Mouse (Mus musculus) lung, embryonic 14.5 days (tissue): ENCODE measurements around the gene Cilp. TPM values are rescaled to one million over a fixed set of nuclear protein-coding genes. Genes with fewer than 3 reads are reported as not detected.

Experiments used
- ATAC-seq: fragments of 200-750 bp; cut with Nextera tagmentation; 2 replicates; pipeline ENCODE4 v1.8.0; 2017; ENCODE audit warnings: mild to moderate bottlenecking, moderate TSS enrichment, moderate library complexity; ENCODE audit not compliant: insufficient read depth
- DNase-seq: peaks from one replicate; pipeline ENCODE4 v3.0.0-alpha.2; 2015
- H3K27ac ChIP-seq: fragments of 300-500 bp; sonication (generic); 2 replicates; pipeline ENCODE4 v1.5.1; 2014; ENCODE audit warnings: low read depth, mild to moderate bottlenecking, moderate library complexity
- H3K27me3 ChIP-seq: fragments of 300-500 bp; sonication (generic); 2 replicates; pipeline ENCODE4 v1.6.1; 2014; ENCODE audit warnings: low read length, control low read depth; ENCODE audit not compliant: insufficient read depth
- H3K36me3 ChIP-seq: fragments of 300-500 bp; sonication (generic); 2 replicates; pipeline ENCODE4 v1.6.1; 2014; ENCODE audit warnings: control low read depth; ENCODE audit not compliant: insufficient read depth
- H3K4me1 ChIP-seq: fragments of 300-500 bp; sonication (generic); 2 replicates; pipeline ENCODE4 v1.6.1; 2014; ENCODE audit warnings: antibody characterized with exemption, control low read depth; ENCODE audit not compliant: insufficient read depth
- H3K4me2 ChIP-seq: fragments of 300-500 bp; sonication (generic); 2 replicates; pipeline ENCODE4 v1.6.1; 2014; ENCODE audit warnings: mild to moderate bottlenecking
- H3K4me3 ChIP-seq: fragments of 300-500 bp; sonication (generic); 2 replicates; pipeline ENCODE4 v1.5.1; 2014; ENCODE audit warnings: low read depth, low read length
- H3K9ac ChIP-seq: fragments of 300-500 bp; sonication (generic); 2 replicates; pipeline ENCODE4 v1.6.1; 2014
- H3K9me3 ChIP-seq: fragments of 300-500 bp; sonication (generic); 2 replicates; pipeline ENCODE4 v1.6.1; 2016; ENCODE audit warnings: low read depth, low read length, control low read depth
- CTCF ChIP-seq: IDR thresholded peaks from 2 replicates; pipeline ENCODE4 v1.5.1; 2016; ENCODE audit warnings: antibody characterized with exemption, low read depth
- WGBS: fragments of 180-500 bp; shearing (Covaris S2); extraction: QIAGEN DNeasy Blood & Tissue Kit; methylation state at CpG from one replicate; pipeline ENCODE4 v1.1.7; 2014; 5-methylcytosine and 5-hydroxymethylcytosine counted together
- polyA plus RNA-seq: library from polyadenylated mRNA; unstranded; fragments of >200 nt; fragmentation: Nextera tagmentation; extraction: Ambion mirVana; gene quantifications from 2 replicates; pipeline ENCODE4 v1.2.1, GENCODE M21; 2014

The Cilp gene
- polyA plus RNA-seq, 1 experiment from 2014 or later = not detected

DNA sequence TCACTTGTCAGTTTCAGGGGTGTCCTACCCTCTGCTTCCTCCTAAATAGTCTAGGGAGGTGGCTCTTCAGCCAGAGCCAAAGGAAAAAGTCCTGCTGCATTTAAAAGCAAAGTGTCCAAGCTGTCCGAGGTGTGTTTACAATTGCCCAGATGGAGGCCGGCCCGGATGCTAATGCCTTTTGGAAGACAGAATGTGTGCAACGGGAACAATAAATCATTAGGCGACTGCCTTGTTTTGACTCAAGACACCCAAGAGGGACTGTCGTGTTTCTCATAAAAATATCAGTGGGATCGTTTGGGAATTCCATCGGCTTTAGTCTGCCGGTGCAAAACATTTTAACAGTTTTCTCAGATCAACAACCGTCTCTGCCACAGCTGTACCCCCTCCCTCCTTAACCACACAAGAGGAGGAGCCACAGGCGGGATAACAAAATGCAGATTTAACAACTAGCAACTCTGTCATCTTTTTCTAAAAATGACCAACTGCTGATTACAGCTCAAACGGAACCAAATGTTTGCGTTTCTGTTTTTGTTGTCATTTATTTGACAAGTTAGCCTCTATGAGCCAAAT lies 26.7 kb upstream of the Cilp start:
- DNase-seq (peak; percentile 89), ATAC-seq (peak; percentile 80)
- Histone ChIP-seq H3K4me2 (peak overlapping the region; percentile 33; the same call in 1 of the 2 replicates), H3K27ac (peak overlapping the region; percentile 21; the same call in 1 of the 2 replicates), H3K9ac (no peak overlapping the region), H3K4me3 (no peak overlapping the region), H3K9me3 (no peaks in the 10 kb centered on the region), H3K4me1 (peaks cover 2% of the 10 kb centered on the region; the same call in 1 of the 2 replicates), H3K36me3 (0 out of 2 replicates have a peak, but pooled peaks cover 4% of the 10 kb centered on the region), H3K27me3 (no peaks in the 10 kb centered on the region)
- TF ChIP-seq CTCF = no peak
- WGBS = 26% methylated on average over 13 of the region's 13 CpGs

DNA sequence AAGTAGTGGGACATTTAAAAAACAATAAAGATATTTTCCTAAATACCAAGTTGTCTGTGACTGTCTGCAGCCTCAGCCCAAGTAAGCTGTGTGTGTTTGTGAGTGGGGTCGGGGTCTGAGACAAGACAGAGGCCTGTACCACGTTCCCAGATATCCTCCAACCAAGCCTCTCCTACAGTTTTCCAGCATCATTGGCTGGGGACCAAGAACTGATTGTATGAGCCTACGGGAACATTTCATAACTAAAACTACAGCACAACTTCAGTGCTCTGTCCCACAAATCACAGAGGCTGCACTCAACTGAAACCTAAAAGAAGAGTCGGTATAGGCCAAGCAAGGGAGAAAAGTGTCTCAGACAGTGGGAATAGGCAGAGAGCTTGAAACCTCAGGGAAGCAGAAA lies 25.8 kb upstream of the Cilp start:
- H3K27ac ChIP-seq = no peak overlapping the region
- peak; percentile 59 for DNase-seq
- WGBS = 62% methylated on average over 4 of the region's 4 CpGs

DNA sequence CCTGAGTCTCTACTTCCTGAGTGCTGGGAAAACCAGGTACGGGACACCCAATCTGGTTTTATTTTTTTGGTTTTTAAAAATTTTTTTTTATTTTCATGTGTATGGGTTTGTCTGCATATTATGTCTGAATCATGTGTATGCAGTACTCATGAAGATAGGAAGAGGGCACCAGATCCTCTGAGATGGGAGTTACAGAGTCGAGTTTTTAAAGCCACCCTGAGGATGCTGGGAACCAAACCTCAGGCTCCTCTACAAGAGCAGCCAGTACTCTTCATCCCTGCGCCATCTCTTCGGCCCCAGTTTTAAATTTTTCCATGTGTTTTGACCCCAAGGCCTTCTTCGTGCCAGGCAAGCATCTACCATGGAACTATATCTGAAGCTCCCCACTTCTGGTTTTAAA lies 25.2 kb upstream of the Cilp start:
- Histone ChIP-seq H3K9ac (no peak overlapping the region), H3K4me2 (no peak overlapping the region), H3K36me3 (no peaks in the 10 kb centered on the region), H3K9me3 (no peaks in the 10 kb centered on the region), H3K27ac (no peak overlapping the region), H3K27me3 (no peaks in the 10 kb centered on the region), H3K4me3 (no peak overlapping the region), H3K4me1 (peaks cover 2% of the 10 kb centered on the region; the same call in 1 of the 2 replicates)
- no peak for TF ChIP-seq CTCF
- no peak for ATAC-seq
- WGBS = 94% methylated on average over 5 of the region's 5 CpGs
- DNase-seq = no peak

More for the DNA sequence above, 25.8 kb upstream of the Cilp start:
- peaks cover 2% of the 10 kb centered on the region; the same call in 1 of the 2 replicates for H3K4me1 ChIP-seq
- no peaks in the 10 kb centered on the region for H3K36me3 ChIP-seq
- H3K9me3 ChIP-seq = no peaks in the 10 kb centered on the region
- no peak for TF ChIP-seq CTCF
- H3K4me2 ChIP-seq = no peak overlapping the region
- ATAC-seq = no peak
- H3K27me3 ChIP-seq = no peaks in the 10 kb centered on the region
- H3K9ac ChIP-seq = no peak overlapping the region
- no peak overlapping the region for H3K4me3 ChIP-seq

DNA sequence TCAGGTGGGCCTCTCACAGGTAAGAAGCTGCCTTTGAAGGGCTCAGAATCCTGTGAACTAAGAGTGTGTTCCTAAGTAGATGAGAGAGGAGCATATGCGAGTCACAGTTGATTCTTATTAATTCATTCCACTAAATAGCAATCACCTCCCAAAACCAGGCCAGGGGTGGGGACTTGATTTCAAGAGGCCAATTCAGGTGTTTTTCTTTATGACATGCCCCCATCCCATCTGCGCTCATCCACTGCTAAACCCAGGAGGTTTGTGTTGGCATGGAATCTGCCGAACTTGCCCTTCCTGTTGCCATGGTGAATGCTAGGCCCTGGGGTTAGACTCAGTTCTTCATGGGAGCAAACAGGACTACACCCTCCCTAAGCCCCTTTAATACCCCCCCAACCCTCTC lies 24.4 kb upstream of the Cilp start:
- no peak for DNase-seq
- no peaks in the 10 kb centered on the region for H3K36me3 ChIP-seq

DNA sequence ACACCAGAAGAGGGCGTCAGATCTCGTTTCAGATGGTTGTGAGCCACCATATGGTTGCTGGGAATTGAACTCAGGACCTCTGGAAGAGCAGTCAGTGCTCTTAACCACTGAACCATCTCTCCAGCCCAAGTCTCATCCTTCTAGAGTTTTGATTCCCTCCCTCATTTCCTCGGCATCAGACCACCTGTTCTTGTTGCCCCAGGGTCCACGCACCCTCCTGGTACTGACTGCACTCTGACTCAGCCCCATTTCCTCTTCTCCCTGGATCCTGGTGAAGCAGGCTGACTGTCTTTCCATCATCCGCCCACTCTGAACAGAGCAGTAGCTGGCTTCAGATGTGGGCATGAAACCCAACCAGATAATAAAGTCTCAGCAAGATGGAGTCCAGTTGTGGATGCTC lies 23.0 kb upstream of the Cilp start:
- WGBS = 53% methylated on average over 5 of the region's 5 CpGs
- ATAC-seq (no peak), DNase-seq (no peak)
- no peaks in the 10 kb centered on the region for H3K36me3 ChIP-seq
- no peak for TF ChIP-seq CTCF
- H3K4me1 ChIP-seq = peaks cover 2% of the 10 kb centered on the region; the same call in 1 of the 2 replicates
- no peak overlapping the region for H3K27ac ChIP-seq
- no peaks in the 10 kb centered on the region for H3K27me3 ChIP-seq
- H3K4me2 ChIP-seq = no peak overlapping the region
- no peak overlapping the region for H3K4me3 ChIP-seq
- H3K9ac ChIP-seq = no peak overlapping the region
- no peaks in the 10 kb centered on the region for H3K9me3 ChIP-seq

More for the DNA sequence above, 24.4 kb upstream of the Cilp start:
- Histone ChIP-seq H3K9ac (no peak overlapping the region), H3K4me3 (no peak overlapping the region), H3K4me2 (no peak overlapping the region), H3K9me3 (no peaks in the 10 kb centered on the region), H3K4me1 (peaks cover 2% of the 10 kb centered on the region; the same call in 1 of the 2 replicates), H3K27ac (no peak overlapping the region), H3K27me3 (no peaks in the 10 kb centered on the region)
- TF ChIP-seq CTCF = no peak
- no peak for ATAC-seq
- WGBS = 82% methylated on average over 3 of the region's 3 CpGs

DNA sequence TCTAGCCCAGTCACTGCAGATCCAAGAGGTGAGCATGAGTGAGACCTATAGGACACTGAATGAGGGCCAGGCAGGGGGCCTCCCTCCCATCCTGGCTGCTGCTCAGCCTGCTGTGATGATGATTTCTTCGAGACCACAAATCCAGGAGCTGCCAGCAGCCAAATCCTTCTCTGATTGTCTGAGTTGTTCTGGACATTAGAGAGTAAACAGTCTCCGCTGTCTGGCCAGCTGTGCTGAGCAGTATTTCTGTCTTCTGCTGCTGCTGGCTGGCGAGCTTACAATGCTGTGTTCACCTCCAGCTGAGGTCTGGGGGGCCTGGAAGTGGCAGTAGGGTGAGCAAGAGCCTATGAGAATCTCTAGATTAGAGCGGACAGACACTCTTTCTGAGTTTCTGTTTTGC lies 21.7 kb upstream of the Cilp start:
- Histone ChIP-seq H3K4me3 (no peak overlapping the region), H3K27me3 (no peaks in the 10 kb centered on the region), H3K36me3 (no peaks in the 10 kb centered on the region), H3K9ac (no peak overlapping the region), H3K4me1 (0 out of 2 replicates have a peak, but pooled peaks cover 2% of the 10 kb centered on the region), H3K9me3 (no peaks in the 10 kb centered on the region), H3K27ac (0 out of 2 replicates have a peak overlapping the region, but pooled peaks have one; percentile 43), H3K4me2 (no peak overlapping the region)
- TF ChIP-seq CTCF = no peak
- ATAC-seq = peak; percentile 57
- peak; percentile 68 for DNase-seq
- WGBS = 30% methylated on average over 4 of the region's 4 CpGs

DNA sequence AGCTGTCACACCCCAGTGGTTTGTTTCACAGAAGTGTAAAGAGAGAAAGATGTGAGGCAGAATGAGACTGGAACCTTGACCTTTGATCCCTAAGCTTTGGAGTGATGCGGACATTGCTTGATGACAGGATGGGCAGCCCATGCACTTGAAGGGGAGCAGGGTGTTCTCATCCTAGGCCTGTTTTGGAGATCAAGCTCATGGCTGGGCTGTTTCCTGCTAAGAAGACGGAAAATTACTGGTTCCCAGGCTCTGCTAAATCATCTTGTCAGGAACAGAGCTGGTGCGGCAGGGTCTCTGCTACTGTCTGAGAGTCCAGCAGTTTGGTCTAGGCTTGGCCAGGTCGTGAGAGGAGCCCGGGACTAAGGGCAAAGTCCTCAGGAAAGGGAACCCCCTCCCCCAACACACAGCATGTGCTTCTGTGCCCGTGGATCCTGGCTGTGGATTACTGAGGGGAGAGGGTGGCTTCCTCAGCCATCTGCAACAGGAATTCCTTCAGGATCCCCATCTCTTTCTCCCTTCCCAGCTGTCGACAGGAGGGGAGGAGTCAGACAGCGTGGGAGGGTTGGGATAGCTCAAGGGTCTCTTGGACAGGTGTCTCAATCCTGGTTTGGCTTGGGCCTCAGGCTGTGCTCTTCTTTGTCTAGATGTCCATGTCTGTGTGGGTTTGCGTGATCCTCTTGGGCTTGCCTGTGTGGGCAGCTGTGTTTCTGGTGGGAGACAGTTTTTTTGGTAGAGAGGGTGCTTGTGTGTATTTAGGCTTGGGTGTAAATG lies 20.8 kb upstream of the Cilp start:
- Histone ChIP-seq H3K27ac (no peak overlapping the region), H3K36me3 (no peaks in the 10 kb centered on the region), H3K9ac (no peak overlapping the region), H3K4me3 (no peak overlapping the region), H3K27me3 (no peaks in the 10 kb centered on the region), H3K4me1 (no peaks in the 10 kb centered on the region), H3K4me2 (no peak overlapping the region), H3K9me3 (no peaks in the 10 kb centered on the region)
- DNase-seq = peak; percentile 43
- 35% methylated on average over 9 of the region's 9 CpGs for WGBS
- no peak for TF ChIP-seq CTCF
- no peak for ATAC-seq
